Mouse (Mus musculus) heart, embryonic 13.5 days (tissue): ENCODE measurements at regions not wholly inside any gene's neighbourhood (a gene's known extent, or its start where the extent isn't known, plus 50 kb on each side); places are given as distances from the start of the nearest gene placed in this dataset.

Experiments
- ATAC-seq: fragments of 200-750 bp; cut with Nextera tagmentation; 2 replicates; pipeline ENCODE4 v1.8.0; 2017; ENCODE audit warnings: moderate TSS enrichment; ENCODE audit not compliant: insufficient number of reproducible peaks, low FRiP score, low TSS enrichment; ENCODE audit errors: extremely low read depth
- H3K27ac ChIP-seq: fragments of 300-500 bp; sonication (generic); replicated peaks from 2 replicates; pipeline ENCODE4 v1.5.1; 2015; ENCODE audit warnings: moderate library complexity, mild to moderate bottlenecking, inconsistent platforms
- H3K27me3 ChIP-seq: fragments of 300-500 bp; sonication (generic); replicated peaks from 2 replicates; pipeline ENCODE4 v1.6.1; 2015; ENCODE audit warnings: mild to moderate bottlenecking, inconsistent platforms
- H3K36me3 ChIP-seq: fragments of 300-500 bp; sonication (generic); 2 replicates; pipeline ENCODE4 v1.6.1; 2015; ENCODE audit warnings: mild to moderate bottlenecking, inconsistent platforms
- H3K4me1 ChIP-seq: fragments of 300-500 bp; sonication (generic); 2 replicates; pipeline ENCODE4 v1.6.1; 2015; ENCODE audit warnings: inconsistent platforms
- H3K4me2 ChIP-seq: fragments of 300-500 bp; sonication (generic); 2 replicates; pipeline ENCODE4 v1.6.1; 2015; ENCODE audit warnings: inconsistent platforms, mild to moderate bottlenecking, moderate library complexity
- H3K4me3 ChIP-seq: fragments of 300-500 bp; sonication (generic); 2 replicates; pipeline ENCODE4 v1.5.1; 2015; ENCODE audit warnings: moderate library complexity, mild to moderate bottlenecking, inconsistent platforms
- H3K9ac ChIP-seq: fragments of 300-500 bp; sonication (generic); 2 replicates; pipeline ENCODE4 v1.6.1; 2015; ENCODE audit warnings: inconsistent platforms, mild to moderate bottlenecking, moderate library complexity
- H3K9me3 ChIP-seq: fragments of 300-500 bp; sonication (generic); 2 replicates; pipeline ENCODE4 v1.6.1; 2016; ENCODE audit warnings: inconsistent platforms
- WGBS: fragments of 180-500 bp; shearing (Covaris S2); methylation state at CpG from one replicate; pipeline ENCODE4 v1.1.7; 2015; ENCODE audit warnings: mixed read lengths; 5-methylcytosine and 5-hydroxymethylcytosine counted together

- Histone ChIP-seq H3K4me3 (no peak overlapping the region), H3K4me1 (peaks cover 11% of the 10 kb centered on the region), H3K4me2 (no peak overlapping the region), H3K36me3 (no peaks in the 10 kb centered on the region), H3K27ac (no peak overlapping the region), H3K9ac (no peak overlapping the region), H3K9me3 (no peaks in the 10 kb centered on the region), H3K27me3 (no peaks in the 10 kb centered on the region)
- WGBS: 67% methylated on average over 1 of the region's 1 CpGs
- ATAC-seq: no peak
Observed at GRCm38 (mm10) chr8:82702044-82702443, 71.9 kb downstream of the Zfp330 start.

DNA sequence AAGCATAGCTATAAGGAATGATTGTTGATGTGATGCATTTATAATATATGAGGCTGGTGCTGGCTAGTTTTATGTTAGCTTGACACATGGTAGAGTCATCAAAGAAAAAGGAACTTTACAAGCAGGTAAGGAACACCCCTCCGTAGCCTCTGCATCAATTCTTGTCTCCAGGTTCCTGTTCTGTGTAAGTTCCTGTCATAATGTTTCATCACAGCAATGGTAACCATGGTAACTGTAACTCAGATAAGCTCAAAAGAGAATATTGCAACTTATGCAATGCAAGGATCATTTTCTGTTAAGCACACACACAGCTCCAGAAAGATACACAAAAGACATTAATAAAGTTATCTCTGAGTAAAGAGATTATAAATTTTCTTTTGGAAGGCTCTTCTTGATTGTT is 73.5 kb downstream of the Zfp330 start:
- no peak for ATAC-seq
- peaks cover 11% of the 10 kb centered on the region for H3K4me1 ChIP-seq
- WGBS: 64% methylated on average over 1 of the region's 1 CpGs
- no peaks in the 10 kb centered on the region for H3K9me3 ChIP-seq
- H3K4me2 ChIP-seq: no peak overlapping the region
- no peaks in the 10 kb centered on the region for H3K36me3 ChIP-seq
- no peaks in the 10 kb centered on the region for H3K27me3 ChIP-seq
- no peak overlapping the region for H3K4me3 ChIP-seq
- no peak overlapping the region for H3K27ac ChIP-seq
- no peak overlapping the region for H3K9ac ChIP-seq

DNA sequence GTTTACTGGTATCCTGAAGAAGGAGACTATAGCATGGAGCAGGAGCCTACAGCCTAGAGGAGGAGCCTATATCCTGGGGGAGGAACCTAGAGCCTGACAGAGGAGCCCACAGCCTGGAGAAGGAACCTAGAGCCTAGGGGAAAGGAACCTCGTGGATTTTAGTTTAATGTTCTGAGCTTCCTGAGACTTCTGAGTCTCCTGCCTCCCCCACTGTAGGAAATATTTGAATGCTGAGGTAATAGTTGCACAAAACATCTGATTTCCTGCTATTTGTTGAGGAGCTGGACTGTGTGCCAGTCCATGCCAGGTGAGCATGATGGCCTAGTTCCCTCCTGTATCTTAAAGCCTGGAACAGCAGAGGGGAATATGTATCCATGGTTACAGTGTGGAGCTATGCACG is 74.7 kb downstream of the Zfp330 start:
- Histone ChIP-seq H3K9ac (no peak overlapping the region), H3K27me3 (no peaks in the 10 kb centered on the region), H3K9me3 (no peaks in the 10 kb centered on the region), H3K4me2 (no peak overlapping the region), H3K27ac (no peak overlapping the region), H3K36me3 (no peaks in the 10 kb centered on the region), H3K4me1 (peaks cover 11% of the 10 kb centered on the region), H3K4me3 (no peak overlapping the region)
- WGBS: 60% methylated on average over 2 of the region's 2 CpGs
- no peak for ATAC-seq

DNA sequence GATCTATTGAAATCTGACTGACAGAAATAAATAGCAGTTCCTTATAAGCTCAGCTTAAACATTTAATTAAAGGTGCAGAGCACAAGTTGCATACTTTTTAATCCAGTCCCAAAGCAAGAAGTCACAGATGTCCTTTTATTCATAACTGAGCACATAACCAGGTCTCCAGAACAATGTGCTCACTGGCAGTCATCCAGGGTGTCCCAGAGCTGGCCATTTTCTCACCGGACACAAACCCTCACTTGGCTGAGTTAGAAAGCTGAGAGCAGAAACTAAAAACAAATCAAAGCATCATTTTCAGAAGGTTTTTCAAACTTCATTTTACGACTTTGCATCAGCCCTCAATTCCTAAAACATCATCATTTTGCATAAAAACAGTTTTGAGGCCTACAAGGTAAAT is 75.9 kb downstream of the Zfp330 start:
- 49% methylated on average over 2 of the region's 2 CpGs for WGBS
- no peaks in the 10 kb centered on the region for H3K36me3 ChIP-seq

GRCm38 (mm10) chr8:82693086-82693485 is 80.9 kb downstream of the Zfp330 start:
- WGBS: 73% methylated on average over 3 of the region's 3 CpGs
- Histone ChIP-seq H3K4me1 (peaks cover 7% of the 10 kb centered on the region), H3K9ac (no peak overlapping the region), H3K27me3 (no peaks in the 10 kb centered on the region), H3K27ac (no peak overlapping the region), H3K9me3 (no peaks in the 10 kb centered on the region), H3K4me3 (no peak overlapping the region), H3K4me2 (no peak overlapping the region), H3K36me3 (no peaks in the 10 kb centered on the region)
- ATAC-seq: no peak

More for the DNA sequence above, 75.9 kb downstream of the Zfp330 start:
- Histone ChIP-seq H3K9ac (no peak overlapping the region), H3K4me2 (no peak overlapping the region), H3K27ac (no peak overlapping the region), H3K4me1 (peaks cover 11% of the 10 kb centered on the region), H3K4me3 (no peak overlapping the region), H3K27me3 (no peaks in the 10 kb centered on the region), H3K9me3 (no peaks in the 10 kb centered on the region)
- no peak for ATAC-seq

DNA sequence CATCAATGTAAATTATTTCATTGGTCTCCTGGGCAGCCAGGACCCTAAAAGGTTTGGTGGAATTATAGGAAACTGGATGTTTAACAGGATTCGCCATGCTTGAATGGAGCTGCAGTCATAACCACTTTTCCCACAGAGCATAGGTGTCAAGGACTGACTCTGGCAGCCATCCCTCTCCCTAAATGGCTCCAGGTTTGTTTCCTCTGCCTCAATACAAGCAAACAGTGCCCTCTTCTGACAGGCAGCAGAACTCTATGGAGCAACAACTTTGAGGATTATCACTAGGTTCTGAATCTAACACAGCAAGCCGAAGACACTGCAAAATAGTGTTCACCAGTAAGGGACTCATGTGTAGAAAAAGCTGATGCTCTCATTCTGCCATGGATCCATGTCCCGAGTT is 84.6 kb downstream of the Zfp330 start:
- ATAC-seq: no peak
- no peaks in the 10 kb centered on the region for H3K9me3 ChIP-seq
- H3K27ac ChIP-seq: no peak overlapping the region
- 38% methylated on average over 3 of the region's 3 CpGs for WGBS
- no peak overlapping the region for H3K9ac ChIP-seq
- H3K4me1 ChIP-seq: no peaks in the 10 kb centered on the region
- no peak overlapping the region for H3K4me3 ChIP-seq
- H3K36me3 ChIP-seq: no peaks in the 10 kb centered on the region
- H3K4me2 ChIP-seq: no peak overlapping the region
- no peaks in the 10 kb centered on the region for H3K27me3 ChIP-seq

- ATAC-seq: no peak
- no peak overlapping the region for H3K4me2 ChIP-seq
- no peaks in the 10 kb centered on the region for H3K36me3 ChIP-seq
- no peak overlapping the region for H3K27ac ChIP-seq
- WGBS: 74% methylated on average over 3 of the region's 3 CpGs
- no peak overlapping the region for H3K4me3 ChIP-seq
- H3K9ac ChIP-seq: no peak overlapping the region
- H3K4me1 ChIP-seq: no peaks in the 10 kb centered on the region
- no peaks in the 10 kb centered on the region for H3K9me3 ChIP-seq
- H3K27me3 ChIP-seq: no peaks in the 10 kb centered on the region
Observed at GRCm38 (mm10) chr8:82685966-82686365, 88.0 kb downstream of the Zfp330 start.

DNA sequence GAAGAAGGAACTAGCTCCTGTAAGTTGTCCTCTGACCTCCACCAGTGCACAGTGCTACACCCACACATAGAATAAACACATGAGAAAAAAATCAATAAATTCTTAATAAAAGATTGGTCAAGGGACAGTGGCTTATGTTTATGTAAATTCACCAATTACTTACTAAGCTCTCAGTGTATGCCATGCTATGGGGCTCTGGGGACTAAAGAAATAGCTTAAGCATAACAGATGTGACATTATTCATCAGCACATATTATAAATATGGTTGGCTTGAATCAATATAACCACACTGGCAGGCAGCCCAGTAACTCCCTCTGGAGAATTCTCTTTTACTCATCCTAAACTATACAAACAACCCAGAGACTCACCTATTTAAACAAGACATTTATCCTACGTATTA is 95.2 kb downstream of the Zfp330 start:
- Histone ChIP-seq H3K9ac (no peak overlapping the region), H3K27me3 (no peaks in the 10 kb centered on the region), H3K4me3 (no peak overlapping the region), H3K4me1 (no peaks in the 10 kb centered on the region), H3K9me3 (no peaks in the 10 kb centered on the region), H3K4me2 (no peak overlapping the region), H3K36me3 (no peaks in the 10 kb centered on the region), H3K27ac (no peak overlapping the region)
- ATAC-seq: no peak
- WGBS: 77% methylated on average over 1 of the region's 1 CpGs

DNA sequence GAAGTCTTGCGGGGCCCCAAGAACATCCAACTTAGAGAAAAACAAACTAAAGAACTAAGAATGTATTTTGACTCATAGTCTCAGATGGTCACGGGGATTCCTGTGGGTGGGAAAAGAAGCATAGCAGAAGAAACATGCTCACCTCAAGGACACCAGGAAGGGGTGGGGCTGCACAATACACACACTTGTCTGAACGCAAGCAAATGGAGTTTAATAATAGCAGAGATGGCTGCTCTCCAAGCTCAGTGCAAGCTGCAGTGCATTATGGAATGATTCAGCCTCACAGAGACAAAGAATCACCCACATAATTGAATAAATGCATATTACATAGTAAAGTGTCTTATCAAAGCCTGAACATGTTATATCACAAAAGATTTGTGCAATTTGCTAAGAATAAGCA is 96.2 kb downstream of the Zfp330 start:
- no peak for ATAC-seq
- no peaks in the 10 kb centered on the region for H3K36me3 ChIP-seq
- H3K27me3 ChIP-seq: no peaks in the 10 kb centered on the region
- H3K4me3 ChIP-seq: no peak overlapping the region
- H3K4me1 ChIP-seq: no peaks in the 10 kb centered on the region
- WGBS: 74% methylated on average over 3 of the region's 3 CpGs
- no peak overlapping the region for H3K27ac ChIP-seq
- H3K9me3 ChIP-seq: no peaks in the 10 kb centered on the region
- no peak overlapping the region for H3K9ac ChIP-seq
- no peak overlapping the region for H3K4me2 ChIP-seq

DNA sequence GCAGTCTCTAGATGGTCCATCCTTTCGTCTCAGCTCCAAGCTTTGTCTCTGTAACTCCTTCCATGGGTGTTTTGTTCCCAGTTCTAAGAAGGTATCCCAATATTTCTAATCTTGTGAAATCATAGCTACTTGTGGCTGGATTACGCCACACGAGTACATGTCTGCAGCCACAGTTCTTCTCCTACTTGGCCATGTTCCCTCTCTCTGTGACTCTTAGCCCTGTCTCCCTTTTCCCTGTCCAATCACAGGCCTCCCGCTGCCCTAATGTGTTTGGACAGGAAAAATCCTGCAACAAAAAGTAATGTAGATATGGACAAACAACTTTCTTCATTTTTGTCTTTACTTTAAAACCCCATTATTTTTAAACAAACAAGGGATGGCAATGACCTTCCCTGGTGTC is 104.7 kb downstream of the Zfp330 start:
- Histone ChIP-seq H3K36me3 (no peaks in the 10 kb centered on the region), H3K4me3 (no peak overlapping the region), H3K4me2 (no peak overlapping the region), H3K9me3 (no peaks in the 10 kb centered on the region), H3K27ac (no peak overlapping the region), H3K9ac (no peak overlapping the region), H3K4me1 (no peaks in the 10 kb centered on the region), H3K27me3 (no peaks in the 10 kb centered on the region)
- WGBS: 79% methylated on average over 4 of the region's 4 CpGs
- no peak for ATAC-seq

DNA sequence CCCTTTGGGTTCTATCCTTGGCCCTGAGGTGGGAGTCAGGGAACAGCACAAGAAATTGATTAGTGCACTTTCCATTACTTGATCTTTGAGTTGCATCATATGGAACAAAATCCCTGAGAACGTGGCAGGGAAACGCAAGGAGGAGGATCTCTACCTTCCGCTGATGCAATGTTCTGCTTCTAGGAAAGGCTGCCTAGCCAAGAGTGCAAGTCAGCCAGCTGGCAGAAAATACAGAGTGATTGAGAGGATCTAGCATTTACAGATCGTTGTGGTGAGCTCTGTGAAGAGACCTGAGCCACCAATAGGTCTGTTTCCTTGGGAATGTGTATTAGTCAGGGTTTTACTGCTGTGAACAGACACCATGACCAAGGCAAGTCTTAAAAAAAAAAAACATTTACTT is 108.8 kb downstream of the Zfp330 start:
- WGBS: 87% methylated on average over 4 of the region's 4 CpGs

GRCm38 (mm10) chr8:82640502-82640901 is 133.5 kb downstream of the Zfp330 start:
- no peaks in the 10 kb centered on the region for H3K27me3 ChIP-seq
- H3K4me1 ChIP-seq: no peaks in the 10 kb centered on the region
- no peak for ATAC-seq
- no peak overlapping the region for H3K4me3 ChIP-seq
- no peak overlapping the region for H3K4me2 ChIP-seq
- no peak overlapping the region for H3K27ac ChIP-seq
- H3K9me3 ChIP-seq: no peaks in the 10 kb centered on the region
- H3K9ac ChIP-seq: no peak overlapping the region
- 30% methylated on average over 1 of the region's 1 CpGs for WGBS
- H3K36me3 ChIP-seq: no peaks in the 10 kb centered on the region

More for the DNA sequence above, 108.8 kb downstream of the Zfp330 start:
- Histone ChIP-seq H3K9ac (no peak overlapping the region), H3K4me1 (no peaks in the 10 kb centered on the region), H3K36me3 (no peaks in the 10 kb centered on the region), H3K9me3 (no peaks in the 10 kb centered on the region), H3K4me2 (no peak overlapping the region), H3K27me3 (no peaks in the 10 kb centered on the region), H3K4me3 (no peak overlapping the region), H3K27ac (no peak overlapping the region)
- no peak for ATAC-seq

DNA sequence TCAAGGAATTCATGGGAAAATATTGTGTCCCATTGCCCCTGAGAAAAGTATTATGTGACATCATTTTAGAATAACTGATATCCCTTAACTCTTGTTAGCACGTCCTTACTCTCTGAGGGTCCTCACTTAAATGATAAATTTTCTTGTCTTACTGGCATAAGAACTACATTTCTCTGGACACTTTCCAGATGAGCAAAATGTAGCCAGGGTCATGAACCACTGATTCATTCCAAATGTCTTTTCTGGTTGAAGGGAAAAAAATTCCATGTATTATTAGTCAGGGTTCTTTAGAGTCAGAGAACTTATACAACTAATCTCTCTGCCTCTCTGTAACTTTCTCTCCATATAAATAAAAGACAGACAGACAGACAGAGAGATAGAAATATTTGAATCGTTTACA is 143.5 kb downstream of the Zfp330 start:
- ATAC-seq: no peak
- H3K9ac ChIP-seq: no peak overlapping the region
- WGBS: 57% methylated on average over 2 of the region's 2 CpGs
- H3K4me1 ChIP-seq: no peaks in the 10 kb centered on the region
- no peaks in the 10 kb centered on the region for H3K9me3 ChIP-seq
- no peak overlapping the region for H3K4me3 ChIP-seq
- no peaks in the 10 kb centered on the region for H3K36me3 ChIP-seq
- H3K4me2 ChIP-seq: no peak overlapping the region
- no peak overlapping the region for H3K27ac ChIP-seq
- no peaks in the 10 kb centered on the region for H3K27me3 ChIP-seq
